Mouse (Mus musculus) NIH3T3 (cell line): Measurements from ENCODE around the gene Gpr135.
A peak's percentile ranks its signal among the peaks of the same experiment; 100 is the strongest.
"Not testable (repeated sequence)": the region's sequence is repeated elsewhere in the genome, so short reads cannot be mapped to it uniquely, and the experiment has no call there.

ENCODE experiments used
- DNase-seq: peaks from one replicate; pipeline ENCODE4 v3.0.0-alpha.2; 2012; ENCODE audit warnings: low read depth

The Gpr135 gene

GRCm38 (mm10) chr12:72053303-72053702 is 17.6 kb downstream of the Gpr135 start:
- peak; percentile 74 for DNase-seq

- no peak for DNase-seq
Measured at GRCm38 (mm10) chr12:72052571-72052970, 18.4 kb downstream of the Gpr135 start.

GRCm38 (mm10) chr12:72050821-72051220 is 20.1 kb downstream of the Gpr135 start:
- DNase-seq: no peak

- not testable (repeated sequence) for DNase-seq
Measured at GRCm38 (mm10) chr12:72050156-72050555, 20.8 kb downstream of the Gpr135 start.

- DNase-seq: peak; percentile 50
Measured at GRCm38 (mm10) chr12:72047513-72047912, 23.4 kb downstream of the Gpr135 start.

- DNase-seq: no peak
Measured at GRCm38 (mm10) chr12:72041238-72041637, 29.7 kb downstream of the Gpr135 start.

- DNase-seq: no peak
Measured at GRCm38 (mm10) chr12:72039501-72039900, 31.4 kb downstream of the Gpr135 start.

- no peak for DNase-seq
Measured at GRCm38 (mm10) chr12:72038866-72039265, 32.1 kb downstream of the Gpr135 start.

GRCm38 (mm10) chr12:72037049-72037448 is 33.9 kb downstream of the Gpr135 start:
- no peak for DNase-seq

- DNase-seq: no peak
Measured at GRCm38 (mm10) chr12:72036097-72036661, 34.7 kb downstream of the Gpr135 start.

- DNase-seq: no peak
Measured at GRCm38 (mm10) chr12:72031794-72032193, 39.1 kb downstream of the Gpr135 start.

GRCm38 (mm10) chr12:72031171-72031570 is 39.8 kb downstream of the Gpr135 start:
- DNase-seq: no peak

- no peak for DNase-seq
Measured at GRCm38 (mm10) chr12:72025275-72025795, 45.6 kb downstream of the Gpr135 start.

GRCm38 (mm10) chr12:72023572-72023971 is 47.4 kb downstream of the Gpr135 start:
- no peak for DNase-seq

GRCm38 (mm10) chr12:72022790-72023189 is 48.1 kb downstream of the Gpr135 start:
- no peak for DNase-seq

GRCm38 (mm10) chr12:72021543-72021942 is 49.4 kb downstream of the Gpr135 start:
- no peak for DNase-seq

- DNase-seq: no peak
Measured at GRCm38 (mm10) chr12:72020285-72020684, 50.6 kb downstream of the Gpr135 start.
